Mouse (Mus musculus) cortical plate, adult 2 months (tissue): ENCODE data around the gene Sart1.

Source experiments
- CTCF ChIP-seq: fragments of 200-500 bp; IDR thresholded peaks from 2 replicates; pipeline ENCODE4 v1.5.1; 2011; ENCODE audit warnings: mild to moderate bottlenecking, control low read depth, low read length; ENCODE audit not compliant: insufficient read depth; ENCODE audit errors: extremely low read depth
- POLR2A ChIP-seq: fragments of 200-500 bp; IDR thresholded peaks from 2 replicates; pipeline ENCODE4 v1.6.1; 2011; ENCODE audit warnings: mild to moderate bottlenecking, low read length, control low read depth; ENCODE audit not compliant: insufficient read depth; ENCODE audit errors: extremely low read depth

- TF ChIP-seq CTCF, result no peak
- no peak for TF ChIP-seq POLR2A
Observed at GRCm38 (mm10) chr19:5392892-5393291, 4.4 kb upstream of the Sart1 start.
